Mouse (Mus musculus) E14TG2a.4 (cell line): Measurements from ENCODE around the gene Sh3gl3.

ENCODE experiments used
- H3K27me3 ChIP-seq: 2 replicates; pipeline ENCODE4 v1.6.1; 2014; ENCODE audit warnings: low read length, control low read depth; ENCODE audit not compliant: insufficient read depth
- H3K36me3 ChIP-seq: 2 replicates; pipeline ENCODE4 v1.6.1; 2014; ENCODE audit warnings: low read length, control low read depth; ENCODE audit not compliant: insufficient read depth
- H3K4me1 ChIP-seq: replicated peaks from 2 replicates; pipeline ENCODE4 v1.6.1; 2014; ENCODE audit warnings: low read depth, low read length, control low read depth
- H3K4me3 ChIP-seq: replicated peaks from 2 replicates; pipeline ENCODE4 v1.5.1; 2014; ENCODE audit warnings: mild to moderate bottlenecking, low read length
- H3K9me3 ChIP-seq: 2 replicates; pipeline ENCODE4 v1.6.1; 2014; ENCODE audit warnings: low read length, control low read depth
- CTCF ChIP-seq: conservative IDR thresholded peaks from 2 replicates; pipeline ENCODE4 v1.5.1; 2014; ENCODE audit warnings: low read length
- NANOG ChIP-seq: IDR thresholded peaks from 2 replicates; pipeline ENCODE4 v1.6.1; 2014; ENCODE audit warnings: borderline replicate concordance, low read length, mixed read lengths
- POU5F1 ChIP-seq: IDR thresholded peaks from 2 replicates; pipeline ENCODE4 v1.6.1; 2014; ENCODE audit warnings: low read length, borderline replicate concordance

The Sh3gl3 gene

DNA sequence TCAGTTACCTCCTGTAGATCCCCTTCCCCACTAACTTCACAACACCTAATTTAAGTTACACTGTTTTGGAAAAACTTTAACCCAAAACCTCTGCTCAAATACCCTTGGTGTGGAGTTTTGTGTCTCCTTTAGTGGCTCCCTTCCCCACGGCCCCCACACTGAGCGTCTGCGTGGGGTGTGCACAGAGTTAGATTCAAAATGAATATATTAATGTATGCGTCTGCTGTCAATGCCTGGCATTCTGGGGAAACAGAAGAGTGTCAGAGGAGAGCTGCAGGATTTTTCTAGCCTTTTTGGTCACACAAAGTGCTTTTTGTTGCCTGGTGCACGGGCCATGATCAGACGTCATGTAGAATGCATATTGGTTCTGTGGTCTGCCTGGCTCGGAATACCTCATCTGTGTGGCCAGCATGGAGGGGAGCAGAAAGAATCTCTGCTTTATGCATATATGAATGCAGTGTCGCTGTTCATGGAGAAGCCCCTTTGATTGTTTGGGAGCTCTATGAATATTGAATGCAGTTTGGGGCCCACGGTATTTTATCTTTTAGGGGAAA lies 47.8 kb downstream of the Sh3gl3 start:
- no peak overlapping the region for H3K4me3 ChIP-seq
- H3K4me1 ChIP-seq: peaks cover 51% of the 10 kb centered on the region
- no peaks in the 10 kb centered on the region for H3K36me3 ChIP-seq
- H3K9me3 ChIP-seq: no peaks in the 10 kb centered on the region
- no peak for TF ChIP-seq CTCF
- no peak for TF ChIP-seq NANOG
- H3K27me3 ChIP-seq: no peaks in the 10 kb centered on the region

DNA sequence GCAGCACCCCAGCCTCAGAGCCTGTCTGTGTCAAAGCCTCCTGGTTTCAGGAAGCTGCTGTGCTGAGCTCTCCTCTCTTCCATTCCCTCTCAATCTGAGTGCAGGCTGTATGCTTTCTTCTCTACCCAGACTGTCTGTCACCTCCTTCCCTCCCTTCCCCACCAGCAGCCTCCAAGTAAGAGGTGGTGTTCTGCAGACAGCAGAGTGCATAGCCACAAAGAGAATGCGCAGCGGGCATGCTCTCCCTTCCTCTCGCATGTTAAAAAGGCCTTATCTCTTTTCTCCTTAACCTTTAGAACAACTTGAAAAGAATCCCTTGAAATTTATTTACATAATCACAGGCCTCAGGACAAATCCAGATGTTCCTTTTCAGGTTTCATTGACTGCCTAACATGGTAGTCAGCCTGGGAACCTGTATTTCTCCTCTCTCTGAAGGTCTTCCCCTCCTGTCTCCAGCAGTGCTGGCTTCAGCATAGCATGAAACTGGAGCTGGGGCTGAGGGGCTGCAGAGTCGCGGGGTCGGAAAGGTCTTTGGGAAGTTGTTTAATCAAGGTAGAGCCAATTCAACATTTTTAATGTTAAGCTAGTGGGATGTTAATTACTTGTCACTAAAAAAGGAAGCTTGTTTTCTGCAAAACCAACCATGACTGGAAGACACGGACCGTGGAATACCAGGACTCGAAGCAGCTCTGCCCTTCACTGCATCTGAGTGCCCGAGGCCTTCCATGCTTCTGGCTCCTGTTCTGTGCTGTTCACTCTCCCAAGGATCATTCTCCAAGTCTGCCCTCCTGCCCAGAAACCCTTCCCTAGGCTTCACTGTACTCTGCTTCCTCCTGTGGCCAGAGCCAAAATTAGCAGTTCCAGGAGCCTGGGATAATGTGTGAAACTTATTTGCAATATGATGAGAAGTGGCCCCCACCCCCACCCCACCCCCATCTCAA lies 50.5 kb downstream of the Sh3gl3 start:
- no peaks in the 10 kb centered on the region for H3K9me3 ChIP-seq
- H3K27me3 ChIP-seq: no peaks in the 10 kb centered on the region
- peaks cover 78% of the 10 kb centered on the region for H3K4me1 ChIP-seq
- H3K4me3 ChIP-seq: peak overlapping the region; percentile 39; the same call in 1 of the 2 replicates
- H3K36me3 ChIP-seq: no peaks in the 10 kb centered on the region
- TF ChIP-seq NANOG (peak; percentile 73; the same call in 1 of the 2 replicates), CTCF (no peak), POU5F1 (0 out of 2 replicates have a peak, but pooled peaks have one; percentile 22)

DNA sequence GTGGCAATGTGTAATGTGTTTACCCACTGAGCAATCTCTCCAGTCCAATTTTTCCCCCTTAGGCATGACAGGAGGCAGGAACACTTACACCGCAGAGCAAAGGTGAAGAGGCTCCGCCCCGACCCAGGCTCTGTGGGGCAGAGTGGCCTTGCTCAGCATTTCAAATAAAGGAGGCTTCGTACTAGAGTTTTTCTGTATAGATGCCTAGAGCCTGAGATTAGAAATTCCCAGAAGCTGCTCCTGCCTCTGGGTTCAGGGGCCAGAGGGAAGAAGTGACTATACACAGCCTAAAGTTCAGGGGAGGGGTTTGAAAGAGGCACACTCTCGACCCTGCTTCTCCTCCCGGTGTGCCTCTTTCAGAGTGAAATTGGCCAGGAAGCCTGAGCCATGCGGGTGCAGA lies 59.6 kb downstream of the Sh3gl3 start:
- no peaks in the 10 kb centered on the region for H3K27me3 ChIP-seq
- peak overlapping the region; percentile 39; the same call in 1 of the 2 replicates for H3K4me3 ChIP-seq
- peaks cover 77% of the 10 kb centered on the region for H3K4me1 ChIP-seq
- H3K9me3 ChIP-seq: peaks cover 15% of the 10 kb centered on the region
- no peaks in the 10 kb centered on the region for H3K36me3 ChIP-seq
- TF ChIP-seq POU5F1 (no peak), NANOG (no peak)

DNA sequence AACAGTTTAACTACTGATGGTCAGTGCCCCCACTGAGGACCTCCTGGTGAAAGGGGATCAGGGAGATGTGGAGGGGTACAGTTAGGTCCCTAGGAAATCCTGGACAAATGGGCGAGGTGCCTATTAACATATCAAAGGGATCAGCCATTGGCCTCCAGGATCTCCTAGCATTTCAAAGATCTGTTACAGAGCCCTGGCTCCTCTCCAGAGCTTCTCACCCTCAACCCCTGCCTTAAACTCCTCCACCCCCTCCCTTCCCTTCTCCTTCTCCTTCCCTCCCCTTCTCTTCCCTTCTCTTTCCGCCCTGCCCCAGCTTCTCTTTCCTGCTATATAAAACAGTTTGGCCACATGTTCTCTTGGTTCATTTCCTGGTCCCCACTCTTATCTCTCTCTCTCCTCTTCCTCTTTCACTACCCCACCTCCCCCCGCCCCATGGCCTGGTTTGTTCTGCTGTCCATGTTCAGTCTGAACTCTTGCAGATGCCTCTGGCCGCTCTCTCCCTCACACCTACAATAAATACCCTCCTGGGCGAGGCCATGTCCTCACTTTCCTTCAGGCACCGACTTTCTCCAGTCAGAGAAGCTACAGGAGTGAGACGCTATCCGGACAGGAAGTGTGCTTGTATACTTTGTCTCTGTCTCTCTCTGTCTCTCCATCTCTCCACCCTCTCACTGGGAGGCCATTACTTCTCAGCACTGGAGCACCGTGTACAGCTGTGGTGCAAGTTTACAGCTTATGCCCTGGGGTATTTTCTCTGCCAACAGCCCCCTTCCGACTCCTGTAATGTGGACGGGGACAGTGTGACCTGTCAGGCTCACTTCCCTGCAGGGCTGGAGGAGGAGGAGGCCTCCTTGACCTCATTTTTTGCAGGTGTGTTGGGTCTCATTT lies 60.6 kb downstream of the Sh3gl3 start:
- H3K4me3 ChIP-seq: peak overlapping the region; percentile 39
- peaks cover 21% of the 10 kb centered on the region for H3K9me3 ChIP-seq
- H3K4me1 ChIP-seq: peaks cover 73% of the 10 kb centered on the region
- TF ChIP-seq POU5F1 (peak; percentile 16; the same call in 1 of the 2 replicates), NANOG (no peak)
- H3K36me3 ChIP-seq: no peaks in the 10 kb centered on the region
- no peaks in the 10 kb centered on the region for H3K27me3 ChIP-seq

DNA sequence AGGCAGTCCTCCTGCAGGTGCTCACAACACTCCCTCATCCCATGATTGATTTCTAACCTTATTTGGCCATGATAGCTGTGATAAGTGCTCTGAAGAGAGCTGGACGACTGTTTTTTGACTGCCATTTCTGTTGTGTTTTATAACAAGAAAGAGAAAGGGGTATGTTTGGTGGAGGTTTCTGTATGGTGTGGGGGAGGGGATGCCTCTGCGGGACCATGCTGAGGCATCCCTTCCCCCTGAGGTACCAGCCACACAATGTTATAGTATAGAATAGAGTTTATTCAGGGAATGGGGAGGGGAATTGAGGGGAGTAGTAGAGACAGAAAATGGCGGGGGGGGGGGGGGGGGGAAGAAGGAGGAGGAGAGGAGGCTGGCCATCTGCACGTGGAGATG lies 61.3 kb downstream of the Sh3gl3 start:
- no peak for TF ChIP-seq POU5F1
- TF ChIP-seq CTCF: no peak
- no peak for TF ChIP-seq NANOG
- Histone ChIP-seq H3K4me1 (peaks cover 75% of the 10 kb centered on the region), H3K9me3 (peaks cover 21% of the 10 kb centered on the region), H3K27me3 (no peaks in the 10 kb centered on the region), H3K36me3 (no peaks in the 10 kb centered on the region), H3K4me3 (peak overlapping the region; percentile 39; the same call in 1 of the 2 replicates)

DNA sequence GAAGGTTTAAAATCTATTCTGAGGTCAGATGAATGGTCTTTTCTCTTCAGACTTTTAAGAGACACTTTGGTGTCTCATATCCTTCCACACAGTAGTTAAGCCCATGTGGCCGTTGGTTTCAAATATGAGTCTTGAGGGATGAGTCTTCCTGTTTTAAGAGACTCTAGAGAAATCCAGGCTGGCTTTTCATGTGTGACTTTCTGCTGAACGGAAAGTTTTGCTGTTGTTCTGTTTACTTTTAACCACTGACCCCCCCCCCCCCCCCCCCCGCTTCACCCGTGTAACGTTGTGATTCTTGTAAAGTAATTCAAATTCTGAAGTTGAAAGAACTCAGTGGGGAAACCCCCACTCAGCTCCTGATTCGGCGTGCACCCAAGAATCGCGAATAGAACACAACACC lies 61.8 kb downstream of the Sh3gl3 start:
- H3K4me3 ChIP-seq: no peak overlapping the region
- H3K4me1 ChIP-seq: peaks cover 79% of the 10 kb centered on the region
- H3K27me3 ChIP-seq: no peaks in the 10 kb centered on the region
- no peaks in the 10 kb centered on the region for H3K36me3 ChIP-seq
- TF ChIP-seq POU5F1 (no peak), NANOG (no peak), CTCF (no peak)
- peaks cover 21% of the 10 kb centered on the region for H3K9me3 ChIP-seq

DNA sequence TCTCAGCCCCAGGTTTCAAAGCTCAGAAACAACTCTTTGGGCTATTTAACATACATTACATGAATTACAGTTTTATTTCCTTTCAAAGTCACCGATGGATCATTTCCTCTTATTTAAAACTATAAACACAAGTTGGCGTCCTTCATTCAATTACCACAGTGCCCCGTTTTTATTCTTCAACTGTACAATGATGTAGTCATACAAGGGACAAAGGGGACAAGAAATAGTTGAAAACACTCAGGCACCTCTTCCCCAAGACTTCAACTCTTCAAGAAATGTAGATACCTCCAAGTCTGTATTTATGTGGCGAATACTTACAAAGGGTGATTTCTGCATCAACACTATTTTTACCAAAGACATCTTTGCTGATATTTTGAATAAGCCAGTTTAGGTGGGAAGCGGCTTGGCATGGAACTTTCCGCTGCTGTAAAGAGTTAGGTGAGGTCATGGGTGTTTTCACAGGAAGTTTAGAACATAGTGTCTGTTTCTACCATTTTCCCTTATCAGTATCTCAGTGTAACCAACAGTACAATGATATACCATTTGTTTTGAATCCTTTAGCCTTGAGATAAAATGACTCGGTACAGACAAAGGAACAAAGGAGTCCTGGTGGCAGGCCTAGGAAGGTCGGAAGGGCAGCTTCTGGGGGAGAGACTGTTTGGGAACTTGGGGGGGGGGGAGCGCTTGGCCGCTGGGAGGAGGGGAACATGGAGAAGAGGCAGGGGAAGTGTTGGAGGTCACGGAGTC lies 62.7 kb downstream of the Sh3gl3 start:
- TF ChIP-seq CTCF (no peak), POU5F1 (no peak), NANOG (no peak)
- Histone ChIP-seq H3K9me3 (peaks cover 21% of the 10 kb centered on the region), H3K4me3 (no peak overlapping the region), H3K27me3 (no peaks in the 10 kb centered on the region), H3K36me3 (no peaks in the 10 kb centered on the region), H3K4me1 (peaks cover 77% of the 10 kb centered on the region)

DNA sequence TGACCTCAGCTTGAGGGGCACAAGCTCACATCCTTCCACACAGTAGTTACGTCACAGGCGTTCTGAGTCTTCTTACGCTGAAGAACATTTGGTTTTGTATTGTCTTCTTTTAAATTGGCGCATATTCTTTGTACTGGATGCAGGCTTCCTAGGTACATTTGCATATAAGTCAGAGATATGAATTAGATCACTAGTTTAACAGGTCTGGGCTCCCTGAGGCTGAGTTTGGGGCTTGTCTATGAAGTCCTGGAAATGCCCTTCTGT lies 63.2 kb downstream of the Sh3gl3 start:
- Histone ChIP-seq H3K4me1 (peaks cover 73% of the 10 kb centered on the region), H3K9me3 (peaks cover 21% of the 10 kb centered on the region), H3K27me3 (no peaks in the 10 kb centered on the region), H3K36me3 (no peaks in the 10 kb centered on the region), H3K4me3 (no peak overlapping the region)
- TF ChIP-seq POU5F1 (no peak), CTCF (no peak), NANOG (no peak)
